Mouse (Mus musculus): ENCODE measurements around the gene Cib1.

- TF ChIP-seq GATA1 (IDR thresholded peaks at IDR 0.05; ENCODE audit: borderline replicate concordance, low read length) (no peak), FLI1 (IDR thresholded peaks at IDR 0.05; ENCODE audit: low read length) (no peak)
Observed at GRCm38 (mm10) chr7:80205705-80206589, 26.7 kb downstream of the Cib1 start.

Measured in megakaryocyte, embryonic 14.5 days (primary cell).